Mouse (Mus musculus) embryonic fibroblast, embryonic 13.5 days (primary cell): ENCODE data around the gene Krtap1-3.

Source experiments
- CTCF ChIP-seq: IDR thresholded peaks from 2 replicates; pipeline ENCODE4 v1.5.1; 2011; ENCODE audit warnings: mild to moderate bottlenecking, control low read depth, low read length, moderate library complexity, borderline replicate concordance; ENCODE audit not compliant: insufficient read depth
- POLR2A ChIP-seq: IDR thresholded peaks from 2 replicates; pipeline ENCODE4 v1.6.1; 2011; ENCODE audit warnings: low read depth, mild to moderate bottlenecking, control low read depth, low read length, moderate library complexity

- TF ChIP-seq CTCF (no peak), POLR2A (no peak)
Observed at GRCm38 (mm10) chr11:99583245-99583704, 7.9 kb downstream of the Krtap1-3 start, which contains the start of gene Krtap1-4.
